Mouse (Mus musculus) MEL-GATA-1-ER (cell line): ENCODE results near the gene Tssk6.

ENCODE experiments used
- DNase-seq: peaks from one replicate; pipeline ENCODE4 v3.0.0-alpha.2; 2012; ENCODE audit warnings: low read depth; ENCODE audit errors: extremely low read depth

The Tssk6 gene

GRCm38 (mm10) chr8:69884141-69884540 is 17.8 kb upstream of the Tssk6 start:
- DNase-seq, result no peak

- no peak for DNase-seq
These were observed 14.4 kb upstream of the Tssk6 start, which contains the start of gene Cilp2 for GRCm38 (mm10) chr8:69887289-69888243. Cilp2 (minus strand) TSS chr8:69887687.

- DNase-seq, result no peak
These were observed 13.6 kb upstream of the Tssk6 start for GRCm38 (mm10) chr8:69888244-69888866.

- no peak for DNase-seq
These were observed 13.1 kb upstream of the Tssk6 start for GRCm38 (mm10) chr8:69888902-69889301.

GRCm38 (mm10) chr8:69890813-69891241 is 11.2 kb upstream of the Tssk6 start:
- DNase-seq, result no peak

- no peak for DNase-seq
These were observed 8.1 kb upstream of the Tssk6 start for GRCm38 (mm10) chr8:69893863-69894262.

- DNase-seq, result no peak
These were observed 7.1 kb upstream of the Tssk6 start for GRCm38 (mm10) chr8:69894836-69895332.

- DNase-seq, result no peak
These were observed 6.1 kb upstream of the Tssk6 start for GRCm38 (mm10) chr8:69895772-69896451.

GRCm38 (mm10) chr8:69897857-69898256 is 4.1 kb upstream of the Tssk6 start:
- no peak for DNase-seq

GRCm38 (mm10) chr8:69899876-69900275 is 2.1 kb upstream of the Tssk6 start:
- no peak for DNase-seq

- peak; percentile 48 for DNase-seq
These were observed 1.0 kb upstream of the Tssk6 start for GRCm38 (mm10) chr8:69900895-69901451.

- peak; percentile 92 for DNase-seq
These were observed 361 bp upstream of the Tssk6 start for GRCm38 (mm10) chr8:69901484-69902162.

- peak; percentile 97 for DNase-seq
These were observed 1.1 kb downstream of the Tssk6 start for GRCm38 (mm10) chr8:69903063-69903542.

GRCm38 (mm10) chr8:69904096-69904495 is 2.1 kb downstream of the Tssk6 start:
- no peak for DNase-seq

- no peak for DNase-seq
These were observed 4.3 kb downstream of the Tssk6 start for GRCm38 (mm10) chr8:69906260-69906659.

- no peak for DNase-seq
These were observed 5.1 kb downstream of the Tssk6 start for GRCm38 (mm10) chr8:69907106-69907505.

GRCm38 (mm10) chr8:69911917-69912316 is 9.9 kb downstream of the Tssk6 start:
- no peak for DNase-seq

- no peak for DNase-seq
These were observed 10.6 kb downstream of the Tssk6 start for GRCm38 (mm10) chr8:69912478-69913074.

- DNase-seq, result no peak
These were observed 12.5 kb downstream of the Tssk6 start for GRCm38 (mm10) chr8:69914526-69914925.

GRCm38 (mm10) chr8:69915748-69916147 is 13.8 kb downstream of the Tssk6 start:
- DNase-seq, result no peak
